Mouse (Mus musculus) heart, adult 2 months (tissue): ENCODE data around the gene Srd5a1. TPM values are rescaled to one million over a fixed set of nuclear protein-coding genes. Genes with fewer than 3 reads are reported as not detected.

Experiments
- DNase-seq, 2 experiments: peaks; one replicate each; pipeline ENCODE4 v3.0.0; 2021
- H3K27ac ChIP-seq: fragments of 200-600 bp; 2 replicates; pipeline ENCODE4 v1.8.1; 2022
- H3K27me3 ChIP-seq: fragments of 200-500 bp; 2 replicates; pipeline ENCODE4 v1.6.1; 2012; ENCODE audit warnings: mild to moderate bottlenecking, low read length, inconsistent platforms, mixed read lengths; ENCODE audit not compliant: control insufficient read depth, insufficient read depth
- H3K36me3 ChIP-seq: fragments of 200-500 bp; 2 replicates; pipeline ENCODE4 v1.6.1; 2012; ENCODE audit warnings: low read length, inconsistent platforms; ENCODE audit not compliant: control insufficient read depth, insufficient read depth
- H3K4me1 ChIP-seq: fragments of 200-500 bp; 2 replicates; pipeline ENCODE4 v1.6.1; 2011; ENCODE audit warnings: low read length; ENCODE audit not compliant: control insufficient read depth, insufficient read depth
- H3K4me3 ChIP-seq: fragments of 200-600 bp; 2 replicates; pipeline ENCODE4 v1.8.1; 2022
- H3K79me2 ChIP-seq: fragments of 200-500 bp; replicated peaks from 2 replicates; pipeline ENCODE4 v1.6.1; 2012; ENCODE audit warnings: mild to moderate bottlenecking, inconsistent platforms, low read length, moderate library complexity, mixed read lengths; ENCODE audit not compliant: control insufficient read depth, insufficient read depth
- H3K9ac ChIP-seq: fragments of 200-500 bp; 2 replicates; pipeline ENCODE4 v1.6.1; 2012; ENCODE audit warnings: low read depth, mild to moderate bottlenecking, control low read depth, inconsistent platforms, low read length, mixed read lengths
- CTCF ChIP-seq: fragments of 200-600 bp; IDR thresholded peaks from 2 replicates; pipeline ENCODE4 v1.8.1; 2022; ENCODE audit warnings: antibody characterized with exemption, mild to moderate bottlenecking, moderate library complexity
- EP300 ChIP-seq: fragments of 200-500 bp; IDR thresholded peaks from 2 replicates; pipeline ENCODE4 v1.6.1; 2011; ENCODE audit warnings: low read depth, low read length, control low read depth; ENCODE audit not compliant: insufficient read depth
- POLR2A ChIP-seq: fragments of 200-500 bp; IDR thresholded peaks from 2 replicates; pipeline ENCODE4 v1.6.1; 2011; ENCODE audit warnings: mild to moderate bottlenecking, low read depth, low read length, control low read depth; ENCODE audit not compliant: insufficient read depth
- WGBS: fragments of 180-500 bp; shearing (Covaris S2); methylation state at CpG from one replicate; pipeline ENCODE4 v1.1.7; 2018; 5-methylcytosine and 5-hydroxymethylcytosine counted together
- intact Hi-C: fragments of 180-260 bp; cut with DNase I; formaldehyde crosslinking; loops from one replicate; pipeline ENCODE4 v1.15.1; 2025
- polyA plus RNA-seq: library from polyadenylated mRNA; depleted of rRNA; stranded (reverse); fragments of >200 nt; gene quantifications from 2 replicates; pipeline ENCODE4 v1.2.3, GENCODE M21; 2012
- total RNA-seq, 2 experiments: library from RNA; stranded (reverse); gene quantifications; 2 replicates each; pipeline ENCODE4 v1.2.3; 2021

Srd5a1 gene
- total and polyA plus RNA-seq, 3 experiments = 0.64 to 1.3 (median 0.65) TPM

DNA sequence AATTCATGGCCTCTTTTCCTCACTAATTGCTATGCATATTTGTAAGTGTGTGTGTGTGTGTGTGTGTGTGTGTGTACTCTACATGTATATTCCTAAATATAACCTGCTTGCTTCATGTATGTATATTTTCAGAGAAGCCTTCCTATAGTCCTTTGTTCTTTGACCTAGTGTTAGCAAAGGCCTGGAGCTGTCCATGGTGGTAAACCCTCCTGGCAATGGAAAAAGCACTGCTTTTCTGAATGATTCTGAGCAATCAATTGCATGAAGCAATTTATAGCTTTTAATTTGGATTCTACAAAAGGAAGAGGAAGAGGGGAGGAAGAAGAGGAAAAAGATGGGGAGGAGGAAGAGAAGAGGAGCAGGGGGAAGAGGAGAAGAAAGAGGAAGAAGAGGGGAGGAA lies 54.5 kb downstream of the Srd5a1 start:
- TF ChIP-seq POLR2A (no peak), CTCF (no peak), EP300 (no peak)
- Histone ChIP-seq H3K4me1 (peaks cover 4% of the 10 kb centered on the region; the same call in 1 of the 2 replicates), H3K79me2 (no peaks in the 10 kb centered on the region), H3K4me3 (no peak overlapping the region), H3K27ac (no peak overlapping the region), H3K36me3 (no peaks in the 10 kb centered on the region), H3K9ac (no peak overlapping the region), H3K27me3 (no peaks in the 10 kb centered on the region)
- intact Hi-C loops = loop anchor here (5.0 kb wide), 1 partner anchor 56 kb away; the partner anchor contains the start of gene Srd5a1
- DNase-seq = no peak

DNA sequence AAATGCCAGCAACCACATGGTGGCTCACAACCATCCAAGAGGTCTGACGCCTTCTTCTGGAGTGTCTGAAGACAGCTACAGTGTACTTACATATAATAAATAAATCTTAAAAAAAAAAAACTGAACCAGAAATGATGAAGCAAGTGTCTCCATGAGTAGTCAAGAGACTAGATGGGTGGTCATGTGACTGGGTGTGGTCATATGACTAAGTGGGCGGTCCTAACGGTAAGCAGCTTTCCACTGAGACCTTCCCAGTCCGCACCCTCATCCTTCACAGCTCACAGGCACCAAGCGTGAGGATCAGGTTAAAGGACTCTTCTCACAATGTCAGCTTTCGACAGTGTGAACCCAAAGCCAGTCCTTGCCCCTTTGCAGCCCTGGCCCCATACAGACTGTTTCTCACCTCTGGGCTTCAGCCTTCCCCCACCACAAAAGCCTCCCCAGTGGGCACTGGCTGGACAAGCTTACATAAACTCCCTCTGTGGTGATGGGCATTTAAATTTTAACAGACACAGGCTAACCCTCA lies 55.2 kb downstream of the Srd5a1 start:
- Histone ChIP-seq H3K79me2 (no peaks in the 10 kb centered on the region), H3K4me1 (peaks cover 4% of the 10 kb centered on the region; the same call in 1 of the 2 replicates), H3K9ac (no peak overlapping the region), H3K4me3 (no peak overlapping the region), H3K27me3 (no peaks in the 10 kb centered on the region), H3K27ac (no peak overlapping the region), H3K36me3 (no peaks in the 10 kb centered on the region)
- TF ChIP-seq POLR2A = no peak
- no peak for TF ChIP-seq CTCF
- TF ChIP-seq EP300 = no peak
- intact Hi-C loops = loop anchor here (5.0 kb wide), 1 partner anchor 56 kb away; the partner anchor contains the start of gene Srd5a1
- DNase-seq = no peak
- WGBS = 72% methylated on average over 6 of the region's 6 CpGs

GRCm38 (mm10) chr13:69555045-69555444 lies 56.2 kb downstream of the Srd5a1 start:
- WGBS = 28% methylated on average over 8 of the region's 8 CpGs
- H3K79me2 ChIP-seq = no peaks in the 10 kb centered on the region
- no peak for DNase-seq
- intact Hi-C loops = loop anchor here (5.0 kb wide), 1 partner anchor 57 kb away; the partner anchor contains the start of gene Srd5a1
- H3K27ac ChIP-seq = no peak overlapping the region
- H3K27me3 ChIP-seq = no peaks in the 10 kb centered on the region
- H3K36me3 ChIP-seq = no peaks in the 10 kb centered on the region
- no peak overlapping the region for H3K4me3 ChIP-seq
- TF ChIP-seq POLR2A = no peak
- H3K9ac ChIP-seq = no peak overlapping the region
- peaks cover 4% of the 10 kb centered on the region; the same call in 1 of the 2 replicates for H3K4me1 ChIP-seq

DNA sequence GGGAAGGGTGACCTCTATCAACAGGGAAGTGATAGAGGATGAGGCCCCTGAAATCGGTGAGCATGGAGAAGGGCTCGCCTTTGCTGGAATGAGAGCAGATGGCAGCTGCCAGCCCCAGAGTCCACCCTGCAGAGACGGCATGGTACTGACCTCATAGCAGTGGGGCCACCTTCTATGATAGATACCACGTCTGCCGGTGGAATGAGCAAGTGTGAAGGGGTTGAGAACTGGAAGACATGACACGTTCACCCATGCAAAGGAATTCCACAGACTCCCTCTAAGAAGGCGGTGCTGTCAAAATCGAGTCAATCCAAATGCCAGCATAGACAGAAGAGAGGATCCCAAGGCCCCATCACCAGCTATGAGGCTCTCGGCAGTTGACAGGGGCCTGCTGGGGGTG lies 57.0 kb downstream of the Srd5a1 start:
- no peak for DNase-seq
- intact Hi-C loops = loop anchor here (5.0 kb wide), 1 partner anchor 167 kb away; no protein-coding TSS in a partner anchor
- Histone ChIP-seq H3K9ac (no peak overlapping the region), H3K27me3 (no peaks in the 10 kb centered on the region), H3K4me3 (no peak overlapping the region), H3K27ac (no peak overlapping the region), H3K36me3 (no peaks in the 10 kb centered on the region), H3K79me2 (no peaks in the 10 kb centered on the region), H3K4me1 (peaks cover 2% of the 10 kb centered on the region; the same call in 1 of the 2 replicates)
- TF ChIP-seq CTCF = no peak
- no peak for TF ChIP-seq POLR2A
- no peak for TF ChIP-seq EP300
- 74% methylated on average over 9 of the region's 9 CpGs for WGBS

DNA sequence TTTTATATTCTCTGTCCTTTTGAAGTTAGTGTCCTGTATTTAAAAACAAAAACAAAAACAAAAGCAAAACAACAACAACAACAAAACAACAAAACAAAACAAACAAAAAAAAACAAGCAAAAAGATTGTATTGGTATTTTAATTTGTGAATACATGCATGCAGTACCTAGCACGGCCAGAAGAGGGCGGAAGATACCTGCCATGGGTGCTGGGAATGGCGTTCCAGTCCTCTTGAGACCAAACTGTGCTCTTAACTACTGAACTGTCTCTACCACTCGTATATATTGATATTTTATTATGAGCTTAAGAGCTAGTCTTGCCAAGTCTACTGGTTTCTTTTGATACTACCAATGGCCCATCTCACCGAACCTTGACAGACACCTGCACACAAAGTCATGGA lies 58.2 kb downstream of the Srd5a1 start:
- Histone ChIP-seq H3K79me2 (no peaks in the 10 kb centered on the region), H3K27ac (no peak overlapping the region), H3K9ac (no peak overlapping the region), H3K4me3 (no peak overlapping the region), H3K4me1 (peaks cover under 1% of the 10 kb centered on the region; the same call in 1 of the 2 replicates), H3K27me3 (no peaks in the 10 kb centered on the region), H3K36me3 (no peaks in the 10 kb centered on the region)
- WGBS = 18% methylated on average over 5 of the region's 5 CpGs
- DNase-seq = peak in 1 of 2 experiments; percentile 46
- TF ChIP-seq CTCF = peak; percentile 94
- peak; percentile 69 for TF ChIP-seq EP300
- TF ChIP-seq POLR2A = no peak
- intact Hi-C loops = loop anchor here (1.0 to 5.0 kb wide), 2 partner anchors 102 to 166 kb away; no protein-coding TSS in a partner anchor

GRCm38 (mm10) chr13:69550831-69551230 lies 60.4 kb downstream of the Srd5a1 start:
- Histone ChIP-seq H3K79me2 (no peaks in the 10 kb centered on the region), H3K9ac (no peak overlapping the region), H3K27ac (no peak overlapping the region), H3K4me1 (0 out of 2 replicates have a peak, but pooled peaks cover 2% of the 10 kb centered on the region), H3K4me3 (no peak overlapping the region), H3K27me3 (no peaks in the 10 kb centered on the region), H3K36me3 (no peaks in the 10 kb centered on the region)
- intact Hi-C loops = loop anchor here (5.0 kb wide), 1 partner anchor 164 kb away; no protein-coding TSS in a partner anchor
- TF ChIP-seq POLR2A (no peak), EP300 (no peak)
- WGBS = 83% methylated on average over 2 of the region's 2 CpGs
- DNase-seq = no peak
